Mouse (Mus musculus) megakaryocyte, embryonic 14.5 days (primary cell): ENCODE measurements around the gene Fam172a.

Experiments
- FLI1 ChIP-seq: IDR thresholded peaks from 2 replicates; pipeline ENCODE4 v1.6.1; 2012; ENCODE audit warnings: low read length, inconsistent platforms, mixed read lengths
- GATA1 ChIP-seq: IDR thresholded peaks from 3 replicates; pipeline ENCODE4 v1.6.1; 2012; ENCODE audit warnings: mixed read lengths, low read length, inconsistent platforms, borderline replicate concordance

- TF ChIP-seq GATA1 (no peak), FLI1 (no peak)
Measured at GRCm38 (mm10) chr13:78091949-78092348, 390.1 kb downstream of the Fam172a start.
